Comparison of ENCODE assay signal across 25 mouse cellular contexts in genomic region chr6:90547041-90547440, GRCm38 (mm10). TPM values are rescaled to one million over a fixed set of nuclear protein-coding genes. Genes with fewer than 3 reads are reported as not detected.
A peak's percentile ranks its signal among the peaks of the same experiment; 100 is the strongest.
DNase-seq lines count a peak whose midpoint lies in the region; ATAC-seq and TF ChIP-seq lines count a peak whose summit lies in the region.
"Had no signal": no experiment of that assay in that cellular context is flagged by ENCODE, and none has a peak within 500 bp of the region (broad histone marks: within the 10 kb centered on the region; RNA-seq: fewer than 3 reads in every experiment).

No protein-coding gene starts in this region.

- no peaks in the 10 kb centered on the region for H3K27me3 ChIP-seq in kidney, adult 2 months (replicated peaks; ENCODE audit: control insufficient read depth, insufficient read depth, low read length)
- no peaks in the 10 kb centered on the region for H3K27me3 ChIP-seq in kidney, embryonic 16.5 days (ENCODE audit: insufficient read depth, low read length)
- H3K27me3 ChIP-seq in liver, adult 2 months (ENCODE audit: control insufficient read depth, insufficient read depth, low read length) = no peaks in the 10 kb centered on the region
- H3K27me3 ChIP-seq in liver, embryonic 12.5 days (replicated peaks) = peaks cover 19% of the 10 kb centered on the region
- H3K27me3 ChIP-seq: embryonic facial prominence, embryonic 15.5 days had no signal

- DNase-seq in kidney, adult 2 months = peak; percentile 89
- DNase-seq in liver, adult 2 months (ENCODE audit: extremely low read depth, low read depth, low spot score) = peak; percentile 89
- DNase-seq in kidney, postnatal 25 days = peak; percentile 58 to 81
- no peak for DNase-seq in lung, postnatal 25 days (ENCODE audit: low spot score)
- DNase-seq: adrenal gland, adult 2 months; adrenal gland, postnatal 14 days; cerebellum, adult 11 months; cerebellum, adult 2 months; cerebellum, adult 9-11 months; cerebellum, postnatal 25 days; forebrain, postnatal 0 days; gastrocnemius, postnatal 25 days; heart, adult 18-20 months; heart, postnatal 10 days; heart, postnatal 36 days had no signal

- peaks cover 34% of the 10 kb centered on the region for H3K4me1 ChIP-seq in kidney, adult 2 months (ENCODE audit: control insufficient read depth, insufficient read depth, low read length)
- H3K4me1 ChIP-seq in kidney, embryonic 16.5 days (ENCODE audit: insufficient read depth, low read length) = 0 out of 2 replicates have a peak, but pooled peaks cover 6% of the 10 kb centered on the region
- H3K4me1 ChIP-seq in liver, adult 2 months (ENCODE audit: control insufficient read depth, insufficient read depth, low read length) = peaks cover 41% of the 10 kb centered on the region
- H3K4me1 ChIP-seq in liver, embryonic 12.5 days = 0 out of 2 replicates have a peak, but pooled peaks cover 16% of the 10 kb centered on the region
- H3K4me1 ChIP-seq: embryonic facial prominence, embryonic 12.5 days; embryonic facial prominence, embryonic 15.5 days had no signal

- WGBS in kidney, adult 2 months = 32% methylated on average over 3 of the region's 3 CpGs
- WGBS in kidney, embryonic 16.5 days = 80% methylated on average over 3 of the region's 3 CpGs
- 34% methylated on average over 3 of the region's 3 CpGs for WGBS in liver, adult 2 months
- 52% methylated on average over 3 of the region's 3 CpGs for WGBS in liver, embryonic 12.5 days (ENCODE audit: insufficient replicate concordance)

- no peak for TF ChIP-seq POLR2A in kidney, adult 2 months (IDR thresholded peaks at IDR 0.05; ENCODE audit: low read depth, low read length)
- TF ChIP-seq POLR2A in liver, adult 2 months (IDR thresholded peaks at IDR 0.05; ENCODE audit: extremely low read depth, insufficient read depth, low read length) = no peak

- no peak overlapping the region for H3K4me2 ChIP-seq in kidney, embryonic 16.5 days (replicated peaks; ENCODE audit: low read depth, low read length)
- H3K4me2 ChIP-seq in liver, embryonic 12.5 days = no peak overlapping the region
- H3K4me2 ChIP-seq: embryonic facial prominence, embryonic 12.5 days; embryonic facial prominence, embryonic 15.5 days; heart, embryonic 12.5 days; heart, embryonic 15.5 days; hindbrain, embryonic 13.5 days had no signal

- no peak for TF ChIP-seq CTCF in kidney, adult 2 months (conservative IDR thresholded peaks at IDR 0.05; ENCODE audit: insufficient read depth, insufficient read length, low read depth, low read length)
- no peak for TF ChIP-seq CTCF in liver, adult 2 months (IDR thresholded peaks at IDR 0.05; ENCODE audit: low read depth, low read length)

- ATAC-seq in kidney, embryonic 16.5 days (ENCODE audit: low FRiP score, low TSS enrichment) = no peak
- no peak for ATAC-seq in liver, embryonic 12.5 days
- ATAC-seq: CD4-positive, CD25-positive, alpha-beta regulatory T cell, adult 4 months; forebrain, embryonic 14.5 days; forebrain, postnatal 0 days had no signal

- peak overlapping the region; percentile 75 for H3K27ac ChIP-seq in kidney, adult 2 months (ENCODE audit: insufficient read depth, low read depth, low read length)
- H3K27ac ChIP-seq in kidney, embryonic 16.5 days (ENCODE audit: low read length) = no peak overlapping the region
- H3K27ac ChIP-seq in liver, adult 2 months (replicated peaks; ENCODE audit: insufficient read depth, low read depth, low read length) = peak overlapping the region; percentile 97
- no peak overlapping the region for H3K27ac ChIP-seq in liver, embryonic 12.5 days
- H3K27ac ChIP-seq: embryonic facial prominence, embryonic 12.5 days; embryonic facial prominence, embryonic 15.5 days; heart, embryonic 15.5 days; hindbrain, embryonic 10.5 days; hindbrain, embryonic 13.5 days had no signal

- H3K9ac ChIP-seq in kidney, embryonic 16.5 days (replicated peaks; ENCODE audit: low read length) = no peak overlapping the region
- H3K9ac ChIP-seq in liver, adult 2 months (ENCODE audit: low read depth, low read length) = peak overlapping the region; percentile 67
- H3K9ac ChIP-seq in liver, embryonic 12.5 days = no peak overlapping the region
- H3K9ac ChIP-seq: embryonic facial prominence, embryonic 12.5 days; embryonic facial prominence, embryonic 15.5 days; forebrain, postnatal 0 days; heart, embryonic 12.5 days; heart, embryonic 15.5 days; hindbrain, embryonic 13.5 days had no signal

- H3K36me3 ChIP-seq in kidney, adult 2 months (ENCODE audit: control insufficient read depth, insufficient read depth, low read length) = no peaks in the 10 kb centered on the region
- no peaks in the 10 kb centered on the region for H3K36me3 ChIP-seq in kidney, embryonic 16.5 days (ENCODE audit: insufficient read depth, low read length)
- H3K36me3 ChIP-seq in liver, adult 2 months (ENCODE audit: control insufficient read depth, insufficient read depth, low read length) = no peaks in the 10 kb centered on the region
- no peaks in the 10 kb centered on the region for H3K36me3 ChIP-seq in liver, embryonic 12.5 days
- H3K36me3 ChIP-seq: embryonic facial prominence, embryonic 12.5 days; embryonic facial prominence, embryonic 15.5 days; heart, embryonic 12.5 days; heart, embryonic 15.5 days; hindbrain, embryonic 10.5 days; hindbrain, embryonic 13.5 days had no signal

- H3K79me2 ChIP-seq in liver, adult 2 months (ENCODE audit: control insufficient read depth, insufficient read depth, low read length) = peaks cover 13% of the 10 kb centered on the region

- no peak overlapping the region for H3K4me3 ChIP-seq in kidney, adult 2 months (ENCODE audit: insufficient read depth, low read depth, low read length)
- H3K4me3 ChIP-seq in kidney, embryonic 16.5 days (ENCODE audit: low read length) = no peak overlapping the region
- no peak overlapping the region for H3K4me3 ChIP-seq in liver, adult 2 months (ENCODE audit: insufficient read depth, low read depth, low read length)
- no peak overlapping the region for H3K4me3 ChIP-seq in liver, embryonic 12.5 days
- H3K4me3 ChIP-seq: embryonic facial prominence, embryonic 12.5 days; embryonic facial prominence, embryonic 15.5 days; heart, embryonic 12.5 days; heart, embryonic 15.5 days; hindbrain, embryonic 10.5 days; hindbrain, embryonic 13.5 days had no signal

- no peaks in the 10 kb centered on the region for H3K9me3 ChIP-seq in kidney, embryonic 16.5 days (ENCODE audit: low read length)
- H3K9me3 ChIP-seq in liver, embryonic 12.5 days (replicated peaks) = no peaks in the 10 kb centered on the region
- H3K9me3 ChIP-seq: embryonic facial prominence, embryonic 12.5 days; embryonic facial prominence, embryonic 15.5 days; heart, embryonic 12.5 days; heart, embryonic 15.5 days; hindbrain, embryonic 10.5 days; hindbrain, embryonic 13.5 days had no signal

RNA-seq across cellular contexts. Expression of gene Slc41a3, which starts 57.5 kb away (rescaled TPM):
- polyA plus RNA-seq in kidney, adult 2 months (2012; rRNA removed) = 6.3 and 8.0 TPM in 2 replicates
- polyA plus RNA-seq in kidney, embryonic 16.5 days (2015; fragmentation: Nextera tagmentation; extraction: Ambion mirVana) = 6.7 and 7.2 TPM in 2 replicates
- total RNA-seq in liver, adult 2 months (2014; rRNA removed) = 1.1 and 1.5 TPM in 2 replicates
- polyA plus RNA-seq in liver, adult 2 months (2012; rRNA removed) = 1.0 and 1.5 TPM in 2 replicates
- 39.7 and 42.4 TPM in 2 replicates for polyA plus RNA-seq in liver, embryonic 12.5 days (2016; fragmentation: Nextera tagmentation; extraction: Ambion mirVana)

Comparison
In these comparisons a context has a peak if more than half of its experiments do, and no peak if none do; other contexts are left out.
1. H3K27ac ChIP-seq: peak in kidney, adult 2 months (single experiment) and liver, adult 2 months (single experiment); none in kidney, embryonic 16.5 days (single experiment) and liver, embryonic 12.5 days (single experiment).